Mouse (Mus musculus): ENCODE measurements at regions not wholly inside any gene's neighbourhood (a gene's known extent, or its start where the extent isn't known, plus 50 kb on each side); places are given as distances from the start of the nearest gene placed in this dataset.

DNA sequence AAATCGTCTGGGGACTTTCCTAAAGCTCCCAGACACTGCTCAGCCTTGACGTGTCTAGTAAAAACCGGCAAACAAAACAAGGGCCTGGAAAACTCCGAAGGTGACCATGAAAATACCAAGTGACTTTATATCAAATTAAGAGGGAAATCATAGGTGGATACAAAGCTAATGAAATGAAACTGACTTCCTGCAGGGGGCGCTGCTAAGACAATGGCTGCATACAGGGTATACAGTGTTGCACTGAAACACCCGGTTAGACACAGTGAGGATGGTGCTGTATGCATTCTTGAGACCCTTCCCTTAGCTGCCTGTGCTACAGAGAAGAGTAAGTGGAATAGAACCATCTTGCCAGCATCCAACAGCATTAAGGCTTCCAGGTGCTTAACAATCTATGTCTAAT is 99.7 kb upstream of the Tcerg1l start:
- no peak for ATAC-seq (ENCODE audit: low read depth)

DNA sequence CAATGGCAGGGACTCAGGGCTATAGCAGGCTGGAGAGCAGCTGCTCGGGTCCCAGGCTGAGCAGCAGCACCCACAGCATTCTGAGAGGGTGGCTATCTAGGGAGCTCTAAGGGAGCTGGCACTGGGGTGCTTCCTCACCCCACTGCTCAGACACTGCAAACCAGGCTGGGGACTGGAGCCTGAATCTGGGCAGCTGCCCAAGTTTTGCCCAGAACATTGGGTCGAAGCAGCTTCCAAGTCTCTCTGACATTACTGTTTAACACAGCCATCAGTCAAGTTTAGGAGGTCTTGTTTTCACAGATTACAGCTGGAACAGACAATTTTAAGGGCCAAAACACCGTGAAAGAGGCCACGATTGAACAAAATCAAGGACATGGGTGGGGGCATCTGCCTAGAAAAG is 96.1 kb upstream of the Tcerg1l start:
- H3K9ac ChIP-seq (ENCODE audit: low read length) = no peak overlapping the region
- 49% methylated on average over 4 of the region's 4 CpGs for WGBS
- ATAC-seq (ENCODE audit: low read depth) = no peak
- no peaks in the 10 kb centered on the region for H3K36me3 ChIP-seq (ENCODE audit: control insufficient read depth, insufficient read depth, low read length)
- no peaks in the 10 kb centered on the region for H3K4me1 ChIP-seq (replicated peaks; ENCODE audit: control insufficient read depth, insufficient read depth, low read length)
- H3K4me2 ChIP-seq (ENCODE audit: low read depth, low read length) = no peak overlapping the region
- no peak overlapping the region for H3K27ac ChIP-seq (ENCODE audit: low read length)
- H3K4me3 ChIP-seq (ENCODE audit: low read length) = no peak overlapping the region
- H3K9me3 ChIP-seq (ENCODE audit: control insufficient read depth, low read length) = no peaks in the 10 kb centered on the region
- no peaks in the 10 kb centered on the region for H3K27me3 ChIP-seq (ENCODE audit: control insufficient read depth, insufficient read depth, low read depth, low read length)

More for the DNA sequence above, 99.7 kb upstream of the Tcerg1l start:
- no peaks in the 10 kb centered on the region for H3K36me3 ChIP-seq (ENCODE audit: control insufficient read depth, insufficient read depth, low read length)
- no peak overlapping the region for H3K27ac ChIP-seq (ENCODE audit: low read length)
- no peak overlapping the region for H3K4me3 ChIP-seq (ENCODE audit: low read length)
- H3K4me2 ChIP-seq (ENCODE audit: low read depth, low read length) = no peak overlapping the region
- no peak overlapping the region for H3K9ac ChIP-seq (ENCODE audit: low read length)
- no peaks in the 10 kb centered on the region for H3K9me3 ChIP-seq (ENCODE audit: control insufficient read depth, low read length)
- 57% methylated on average over 6 of the region's 6 CpGs for WGBS
- no peaks in the 10 kb centered on the region for H3K4me1 ChIP-seq (replicated peaks; ENCODE audit: control insufficient read depth, insufficient read depth, low read length)
- no peaks in the 10 kb centered on the region for H3K27me3 ChIP-seq (ENCODE audit: control insufficient read depth, insufficient read depth, low read depth, low read length)

DNA sequence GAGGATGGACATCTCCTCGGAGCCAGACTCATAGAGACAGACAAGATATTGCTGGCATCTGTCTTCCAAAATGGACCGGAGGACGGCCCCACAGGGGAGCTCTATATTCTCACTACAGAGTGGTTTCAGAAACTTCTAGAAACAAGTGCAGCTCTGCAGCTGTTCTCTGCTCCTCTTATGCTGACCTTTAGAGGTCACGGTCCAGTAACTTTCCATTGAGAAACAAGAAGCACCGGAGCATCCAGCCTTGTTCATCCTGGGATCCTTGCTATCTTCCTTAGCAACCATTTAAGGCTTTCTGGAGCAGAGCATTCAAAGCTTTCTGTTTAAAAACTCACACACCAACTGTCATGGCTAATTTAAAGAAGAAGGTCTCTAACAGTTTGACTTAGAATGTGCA is 94.7 kb upstream of the Tcerg1l start:
- Histone ChIP-seq H3K4me3 (ENCODE audit: low read length) (no peak overlapping the region), H3K4me1 (replicated peaks; ENCODE audit: control insufficient read depth, insufficient read depth, low read length) (no peaks in the 10 kb centered on the region), H3K27ac (ENCODE audit: low read length) (no peak overlapping the region), H3K36me3 (ENCODE audit: control insufficient read depth, insufficient read depth, low read length) (no peaks in the 10 kb centered on the region), H3K9ac (ENCODE audit: low read length) (no peak overlapping the region), H3K9me3 (ENCODE audit: control insufficient read depth, low read length) (no peaks in the 10 kb centered on the region), H3K27me3 (ENCODE audit: control insufficient read depth, insufficient read depth, low read depth, low read length) (no peaks in the 10 kb centered on the region), H3K4me2 (ENCODE audit: low read depth, low read length) (no peak overlapping the region)
- WGBS = 86% methylated on average over 5 of the region's 5 CpGs
- no peak for ATAC-seq (ENCODE audit: low read depth)

DNA sequence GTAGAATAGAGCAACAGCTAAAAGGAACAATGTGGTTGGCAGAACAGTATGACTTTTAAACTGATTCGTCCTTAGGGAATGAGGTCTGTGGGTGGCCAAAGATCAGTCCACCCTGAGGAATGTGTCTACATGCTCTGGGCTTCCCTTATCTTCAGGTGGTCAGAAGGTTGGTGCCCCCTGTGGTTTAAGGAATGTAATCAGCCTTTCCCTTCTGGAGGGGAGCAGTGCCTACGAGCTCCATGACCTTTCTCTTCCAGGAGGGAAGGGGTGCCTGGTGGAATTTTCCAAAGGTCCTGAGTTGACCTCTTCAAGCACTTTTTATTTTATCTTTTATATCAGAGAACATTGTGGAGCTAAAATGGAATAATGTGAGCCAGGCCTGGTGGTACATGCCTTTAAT is 91.9 kb upstream of the Tcerg1l start:
- Histone ChIP-seq H3K9me3 (ENCODE audit: control insufficient read depth, low read length) (no peaks in the 10 kb centered on the region), H3K27ac (ENCODE audit: low read length) (no peak overlapping the region), H3K4me3 (ENCODE audit: low read length) (no peak overlapping the region), H3K4me1 (replicated peaks; ENCODE audit: control insufficient read depth, insufficient read depth, low read length) (no peaks in the 10 kb centered on the region), H3K9ac (ENCODE audit: low read length) (no peak overlapping the region), H3K27me3 (ENCODE audit: control insufficient read depth, insufficient read depth, low read depth, low read length) (no peaks in the 10 kb centered on the region), H3K4me2 (ENCODE audit: low read depth, low read length) (no peak overlapping the region), H3K36me3 (ENCODE audit: control insufficient read depth, insufficient read depth, low read length) (no peaks in the 10 kb centered on the region)
- no peak for ATAC-seq (ENCODE audit: low read depth)
- WGBS = 68% methylated on average over 2 of the region's 2 CpGs

DNA sequence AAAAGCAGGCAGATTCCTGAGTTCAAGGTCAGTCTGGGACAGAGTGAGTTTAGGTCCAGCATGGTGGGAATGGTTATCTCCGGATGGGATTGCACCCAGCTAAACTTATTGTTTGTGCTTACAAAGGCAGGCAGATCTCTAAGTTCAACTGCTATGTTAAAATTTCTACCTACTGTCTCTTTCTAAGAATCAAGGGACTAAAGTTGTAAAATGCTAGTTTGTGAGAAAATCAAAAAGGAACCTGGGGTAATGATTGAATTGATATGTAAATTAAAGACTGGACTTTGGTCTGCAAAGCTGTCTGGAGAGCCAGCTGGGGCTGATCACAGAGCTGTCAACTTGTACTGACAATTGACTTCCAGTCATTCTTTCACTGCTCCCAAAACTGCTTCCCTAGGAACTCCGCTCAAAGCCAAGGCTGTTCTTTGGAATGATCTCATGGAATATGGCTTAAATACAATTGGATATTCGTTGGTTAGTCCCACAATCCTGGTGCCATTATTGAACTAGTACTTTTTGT is 90.7 kb upstream of the Tcerg1l start:
- no peaks in the 10 kb centered on the region for H3K4me1 ChIP-seq (replicated peaks; ENCODE audit: control insufficient read depth, insufficient read depth, low read length)
- no peak overlapping the region for H3K27ac ChIP-seq (ENCODE audit: low read length)
- 80% methylated on average over 3 of the region's 3 CpGs for WGBS
- H3K4me2 ChIP-seq (ENCODE audit: low read depth, low read length) = no peak overlapping the region
- ATAC-seq (ENCODE audit: low read depth) = no peak
- H3K9ac ChIP-seq (ENCODE audit: low read length) = no peak overlapping the region
- no peaks in the 10 kb centered on the region for H3K36me3 ChIP-seq (ENCODE audit: control insufficient read depth, insufficient read depth, low read length)
- no peaks in the 10 kb centered on the region for H3K27me3 ChIP-seq (ENCODE audit: control insufficient read depth, insufficient read depth, low read depth, low read length)
- H3K9me3 ChIP-seq (ENCODE audit: control insufficient read depth, low read length) = no peaks in the 10 kb centered on the region
- no peak overlapping the region for H3K4me3 ChIP-seq (ENCODE audit: low read length)

DNA sequence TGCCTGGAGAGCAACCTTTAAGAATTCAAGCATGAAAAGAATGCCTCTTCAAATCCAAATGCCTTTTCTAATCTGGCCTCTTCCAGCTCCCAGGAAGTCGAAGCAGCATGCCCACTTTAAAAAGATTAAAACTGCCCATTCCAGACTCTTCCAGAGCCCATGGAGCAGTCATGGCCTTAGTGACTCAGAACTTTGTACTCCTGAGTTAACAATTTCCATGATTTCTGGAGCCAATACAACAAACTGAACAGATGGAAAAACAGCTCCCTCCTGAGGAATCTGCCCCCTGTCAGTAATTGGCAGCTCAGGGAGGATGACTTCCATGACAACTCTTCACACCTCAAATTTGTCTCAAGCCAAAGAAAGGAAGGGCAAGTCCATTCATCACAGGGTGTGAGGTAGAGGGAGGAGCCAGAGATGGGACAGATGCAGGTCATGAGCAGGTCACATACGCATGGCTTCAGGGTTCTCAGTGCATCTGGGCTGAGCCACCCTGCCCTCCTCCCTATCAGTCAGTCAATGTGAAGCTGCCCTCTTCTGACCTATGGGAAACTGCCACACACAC is 75.4 kb upstream of the Tcerg1l start:
- ATAC-seq (ENCODE audit: low read depth) = no peak
- H3K27me3 ChIP-seq (ENCODE audit: control insufficient read depth, insufficient read depth, low read depth, low read length) = no peaks in the 10 kb centered on the region
- no peak overlapping the region for H3K4me3 ChIP-seq (ENCODE audit: low read length)
- 55% methylated on average over 2 of the region's 2 CpGs for WGBS
- H3K9me3 ChIP-seq (ENCODE audit: control insufficient read depth, low read length) = no peaks in the 10 kb centered on the region; the same call in 1 of the 2 replicates
- no peaks in the 10 kb centered on the region for H3K36me3 ChIP-seq (ENCODE audit: control insufficient read depth, insufficient read depth, low read length)
- no peak overlapping the region for H3K4me2 ChIP-seq (ENCODE audit: low read depth, low read length)
- H3K9ac ChIP-seq (ENCODE audit: low read length) = no peak overlapping the region
- no peak overlapping the region for H3K27ac ChIP-seq (ENCODE audit: low read length)
- H3K4me1 ChIP-seq (replicated peaks; ENCODE audit: control insufficient read depth, insufficient read depth, low read length) = no peaks in the 10 kb centered on the region

DNA sequence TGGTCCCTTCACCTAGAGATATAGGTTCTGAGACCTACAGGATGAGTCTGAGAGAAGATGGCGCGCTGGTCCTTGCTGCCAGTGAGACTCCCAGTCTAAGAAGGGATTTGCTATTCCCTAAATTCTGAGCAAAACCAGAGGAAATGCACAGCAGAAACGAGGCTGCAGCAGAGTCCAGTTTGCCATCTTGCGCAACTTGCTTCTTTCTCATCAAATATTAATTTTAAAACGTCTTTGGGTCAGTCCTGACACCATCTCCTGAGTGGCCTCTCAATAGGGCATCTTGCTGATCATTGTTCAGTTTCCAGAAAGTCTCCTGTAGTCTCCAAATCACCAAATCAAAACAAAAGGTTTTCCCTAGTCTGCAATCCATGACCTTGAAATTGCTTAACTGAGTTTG is 74.8 kb upstream of the Tcerg1l start:
- Histone ChIP-seq H3K27me3 (ENCODE audit: control insufficient read depth, insufficient read depth, low read depth, low read length) (no peaks in the 10 kb centered on the region), H3K27ac (ENCODE audit: low read length) (no peak overlapping the region), H3K36me3 (ENCODE audit: control insufficient read depth, insufficient read depth, low read length) (no peaks in the 10 kb centered on the region), H3K9ac (ENCODE audit: low read length) (no peak overlapping the region), H3K4me1 (replicated peaks; ENCODE audit: control insufficient read depth, insufficient read depth, low read length) (no peaks in the 10 kb centered on the region), H3K4me3 (ENCODE audit: low read length) (no peak overlapping the region), H3K4me2 (ENCODE audit: low read depth, low read length) (no peak overlapping the region), H3K9me3 (ENCODE audit: control insufficient read depth, low read length) (no peaks in the 10 kb centered on the region; the same call in 1 of the 2 replicates)
- 74% methylated on average over 5 of the region's 5 CpGs for WGBS
- ATAC-seq (ENCODE audit: low read depth) = no peak

DNA sequence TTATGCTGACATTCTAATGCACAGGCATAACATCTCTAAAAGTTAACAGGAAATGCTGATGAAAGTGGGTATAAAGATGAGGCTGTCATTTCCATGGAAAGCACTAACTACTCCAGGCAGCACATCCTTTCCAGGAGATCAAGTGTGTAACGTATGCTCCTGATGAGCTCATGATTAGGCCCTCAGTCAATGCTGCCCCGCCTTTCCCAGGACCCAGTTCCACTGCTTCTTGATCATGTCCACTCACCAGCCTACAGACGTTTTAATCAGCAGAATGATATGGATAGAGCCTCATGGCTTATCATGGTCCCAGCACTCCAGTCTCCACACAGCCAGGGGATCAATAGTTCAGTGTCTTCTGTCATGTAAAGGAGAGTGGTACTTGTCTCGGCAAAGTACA is 71.7 kb upstream of the Tcerg1l start:
- Histone ChIP-seq H3K4me3 (ENCODE audit: low read length) (no peak overlapping the region), H3K27me3 (ENCODE audit: control insufficient read depth, insufficient read depth, low read depth, low read length) (no peaks in the 10 kb centered on the region), H3K36me3 (ENCODE audit: control insufficient read depth, insufficient read depth, low read length) (no peaks in the 10 kb centered on the region), H3K9me3 (ENCODE audit: control insufficient read depth, low read length) (no peaks in the 10 kb centered on the region; the same call in 1 of the 2 replicates), H3K4me2 (ENCODE audit: low read depth, low read length) (no peak overlapping the region), H3K4me1 (replicated peaks; ENCODE audit: control insufficient read depth, insufficient read depth, low read length) (no peaks in the 10 kb centered on the region), H3K27ac (ENCODE audit: low read length) (no peak overlapping the region), H3K9ac (ENCODE audit: low read length) (no peak overlapping the region)
- no peak for ATAC-seq (ENCODE audit: low read depth)
- WGBS = 61% methylated on average over 4 of the region's 4 CpGs

DNA sequence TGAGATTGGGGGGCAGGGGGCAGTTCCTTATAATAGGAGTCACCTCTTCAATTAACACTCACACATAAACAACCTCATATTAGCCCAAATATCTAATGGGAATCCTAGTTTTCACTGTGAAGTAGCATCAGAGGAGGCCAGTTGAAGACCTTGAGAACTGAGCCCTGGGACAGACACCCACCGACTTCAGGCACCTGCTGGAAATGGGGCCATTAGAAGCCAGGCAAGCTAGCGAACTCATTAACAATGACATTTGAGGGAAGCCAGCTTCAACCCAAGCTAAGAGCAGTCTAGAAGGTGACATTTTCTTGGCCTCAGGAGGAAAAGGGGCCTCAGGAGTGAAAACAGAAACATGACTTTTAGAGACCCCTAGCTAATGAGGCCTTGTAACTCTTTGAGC is 70.9 kb upstream of the Tcerg1l start:
- H3K9ac ChIP-seq (ENCODE audit: low read length) = no peak overlapping the region
- no peak for ATAC-seq (ENCODE audit: low read depth)
- no peaks in the 10 kb centered on the region for H3K27me3 ChIP-seq (ENCODE audit: control insufficient read depth, insufficient read depth, low read depth, low read length)
- WGBS = 85% methylated on average over 2 of the region's 2 CpGs
- H3K9me3 ChIP-seq (ENCODE audit: control insufficient read depth, low read length) = no peaks in the 10 kb centered on the region
- H3K4me2 ChIP-seq (ENCODE audit: low read depth, low read length) = no peak overlapping the region
- no peak overlapping the region for H3K4me3 ChIP-seq (ENCODE audit: low read length)
- H3K27ac ChIP-seq (ENCODE audit: low read length) = no peak overlapping the region
- no peaks in the 10 kb centered on the region for H3K4me1 ChIP-seq (replicated peaks; ENCODE audit: control insufficient read depth, insufficient read depth, low read length)
- H3K36me3 ChIP-seq (ENCODE audit: control insufficient read depth, insufficient read depth, low read length) = no peaks in the 10 kb centered on the region

DNA sequence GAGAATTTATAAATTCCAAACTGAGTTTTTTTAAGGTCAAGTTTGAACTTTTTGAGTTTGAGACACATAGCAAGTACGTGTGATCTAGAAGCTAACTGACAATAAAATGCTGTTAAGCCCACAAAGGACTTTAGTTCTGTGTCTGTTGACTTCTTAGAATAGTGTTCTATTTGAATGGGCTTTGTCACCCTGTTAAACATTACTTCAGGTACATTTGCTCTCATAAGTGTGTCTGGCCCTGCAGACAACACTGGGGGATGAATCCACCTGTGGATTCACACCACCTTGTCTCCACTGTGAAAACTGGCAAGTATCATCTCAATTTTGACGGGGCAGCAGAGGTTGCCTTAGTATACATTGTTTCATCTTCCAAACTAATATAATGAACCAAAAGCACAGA is 70.5 kb upstream of the Tcerg1l start:
- Histone ChIP-seq H3K27me3 (ENCODE audit: control insufficient read depth, insufficient read depth, low read depth, low read length) (no peaks in the 10 kb centered on the region), H3K27ac (ENCODE audit: low read length) (no peak overlapping the region), H3K4me1 (replicated peaks; ENCODE audit: control insufficient read depth, insufficient read depth, low read length) (no peaks in the 10 kb centered on the region), H3K4me2 (ENCODE audit: low read depth, low read length) (no peak overlapping the region), H3K9me3 (ENCODE audit: control insufficient read depth, low read length) (no peaks in the 10 kb centered on the region), H3K4me3 (ENCODE audit: low read length) (no peak overlapping the region), H3K36me3 (ENCODE audit: control insufficient read depth, insufficient read depth, low read length) (no peaks in the 10 kb centered on the region), H3K9ac (ENCODE audit: low read length) (no peak overlapping the region)
- ATAC-seq (ENCODE audit: low read depth) = no peak
- 54% methylated on average over 2 of the region's 2 CpGs for WGBS

Data from lung, embryonic 16.5 days (tissue).